Mouse (Mus musculus) forebrain, embryonic 10.5 days (tissue): Measurements from ENCODE around the gene Btf3. TPM values are rescaled to one million over a fixed set of nuclear protein-coding genes. Genes with fewer than 3 reads are reported as not detected.

Experiments
- DNase-seq: peaks from one replicate; pipeline ENCODE4 v3.0.0-alpha.2; 2017; ENCODE audit warnings: low spot score; ENCODE audit errors: extremely low spot score
- H3K27ac ChIP-seq: fragments of 300-500 bp; sonication (generic); 2 replicates; pipeline ENCODE4 v1.5.1; 2016; ENCODE audit warnings: mild to moderate bottlenecking
- H3K27me3 ChIP-seq: fragments of 300-500 bp; sonication (generic); 2 replicates; pipeline ENCODE4 v1.6.1; 2016; ENCODE audit warnings: mild to moderate bottlenecking; ENCODE audit not compliant: poor library complexity, severe bottlenecking
- H3K36me3 ChIP-seq: fragments of 300-500 bp; sonication (generic); replicated peaks from 2 replicates; pipeline ENCODE4 v1.6.1; 2016; ENCODE audit warnings: mild to moderate bottlenecking, moderate library complexity
- H3K4me1 ChIP-seq: fragments of 300-500 bp; sonication (generic); 2 replicates; pipeline ENCODE4 v1.6.1; 2016
- H3K4me3 ChIP-seq: fragments of 300-500 bp; sonication (generic); 2 replicates; pipeline ENCODE4 v1.5.1; 2016; ENCODE audit warnings: mild to moderate bottlenecking, moderate library complexity
- H3K9me3 ChIP-seq: fragments of 300-500 bp; sonication (generic); 2 replicates; pipeline ENCODE4 v1.6.1; 2016; ENCODE audit warnings: mild to moderate bottlenecking, moderate library complexity
- WGBS: fragments of 180-500 bp; shearing (Covaris S2); methylation state at CpG from one replicate; pipeline ENCODE4 v1.1.7; 2016; 5-methylcytosine and 5-hydroxymethylcytosine counted together
- polyA plus RNA-seq: library from polyadenylated mRNA; unstranded; fragments of >200 nt; fragmentation: Nextera tagmentation; extraction: Ambion mirVana; gene quantifications from 2 replicates; pipeline ENCODE4 v1.2.1, GENCODE M21; 2016

Btf3 gene
- polyA plus RNA-seq, 1 experiment from 2014 or later: 756 TPM

- H3K4me1 ChIP-seq: peaks cover 59% of the 10 kb centered on the region
- no peaks in the 10 kb centered on the region for H3K9me3 ChIP-seq
- DNase-seq: peak; percentile 61
- H3K27ac ChIP-seq: peak overlapping the region; percentile 90
- under 1% methylated on average over 80 of the region's 81 CpGs for WGBS
- peak overlapping the region; percentile 65 for H3K4me3 ChIP-seq
- no peaks in the 10 kb centered on the region for H3K36me3 ChIP-seq
- H3K27me3 ChIP-seq: peaks cover 100% of the 10 kb centered on the region
Observed at GRCm38 (mm10) chr13:98355559-98356111, 38.8 kb upstream of the Btf3 start.

DNA sequence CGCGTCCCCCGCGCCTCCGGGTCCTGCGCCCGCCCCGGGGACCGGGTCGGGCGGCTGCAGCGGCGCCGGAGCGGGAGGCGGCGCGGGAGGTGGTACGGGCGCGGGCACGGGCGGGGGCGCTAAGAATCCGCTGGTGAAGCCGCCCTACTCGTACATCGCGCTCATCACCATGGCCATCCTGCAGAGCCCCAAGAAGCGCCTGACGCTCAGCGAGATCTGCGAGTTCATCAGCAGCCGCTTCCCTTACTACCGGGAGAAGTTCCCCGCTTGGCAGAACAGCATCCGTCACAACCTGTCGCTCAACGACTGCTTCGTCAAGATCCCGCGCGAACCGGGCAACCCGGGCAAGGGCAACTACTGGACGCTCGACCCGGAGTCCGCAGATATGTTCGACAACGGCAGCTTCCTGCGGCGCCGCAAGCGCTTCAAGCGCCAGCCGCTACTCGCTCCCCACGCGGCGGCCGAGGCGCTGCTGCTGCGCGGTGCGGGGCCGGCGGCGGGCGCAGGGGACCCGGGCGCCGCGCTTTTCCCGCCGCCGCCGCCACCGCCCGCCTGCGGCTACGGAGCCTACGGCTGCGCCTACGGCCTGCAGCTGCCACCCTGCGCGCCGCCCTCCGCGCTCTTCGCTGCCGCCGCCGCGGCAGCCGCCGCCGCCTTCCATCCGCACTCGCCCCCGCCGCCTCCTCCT lies 38.2 kb upstream of the Btf3 start:
- Histone ChIP-seq H3K27me3 (peaks cover 100% of the 10 kb centered on the region), H3K36me3 (no peaks in the 10 kb centered on the region), H3K9me3 (no peaks in the 10 kb centered on the region), H3K4me3 (peak overlapping the region; percentile 65), H3K4me1 (peaks cover 54% of the 10 kb centered on the region), H3K27ac (peak overlapping the region; percentile 90)
- DNase-seq: peak; percentile 67
- 2% methylated on average over 102 of the region's 102 CpGs for WGBS

DNA sequence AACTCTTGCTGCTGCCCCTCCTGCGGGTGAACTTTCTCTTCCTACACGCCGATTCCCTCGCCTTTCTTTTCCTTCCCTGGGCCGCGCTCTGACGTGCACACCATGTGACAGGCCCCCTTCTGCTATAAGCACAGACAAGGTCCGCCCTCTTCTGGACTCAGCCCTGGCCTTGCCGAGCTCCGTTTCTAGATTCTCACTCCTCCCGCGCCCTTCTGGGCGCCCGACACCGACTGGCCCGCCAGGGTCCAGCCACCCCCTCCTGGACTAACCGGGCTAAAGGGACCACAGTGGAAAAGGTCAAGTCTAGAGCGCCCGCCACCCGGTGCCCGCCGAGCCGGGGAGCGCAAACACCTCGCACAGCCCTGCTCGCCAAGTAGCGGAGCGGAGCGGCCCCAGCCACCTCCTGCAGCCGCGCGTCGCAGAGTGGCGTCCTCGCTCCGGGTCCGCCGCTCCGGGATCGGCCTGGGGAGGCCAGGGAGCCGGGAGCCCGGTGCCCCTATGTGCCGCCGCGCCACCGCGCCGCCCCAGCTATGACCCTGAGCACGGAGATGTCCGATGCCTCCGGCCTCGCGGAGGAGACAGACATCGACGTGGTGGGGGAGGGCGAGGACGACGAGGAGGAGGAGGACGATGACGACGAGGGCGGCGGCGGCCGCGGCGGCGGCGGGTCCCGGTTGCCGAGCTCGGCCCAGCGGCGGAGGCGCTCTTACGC lies 37.4 kb upstream of the Btf3 start, which contains the start of gene Foxd1:
TSS of gene Foxd1 (plus strand) at position 153 of the 712 bp plus-strand sequence.
- H3K36me3 ChIP-seq: no peaks in the 10 kb centered on the region
- DNase-seq: peak; percentile 86
- peaks cover 47% of the 10 kb centered on the region for H3K4me1 ChIP-seq
- peaks cover 100% of the 10 kb centered on the region for H3K27me3 ChIP-seq
- under 1% methylated on average over 76 of the region's 76 CpGs for WGBS
- H3K4me3 ChIP-seq: peak within 1 kb of the TSS; percentile 65
- no peaks in the 10 kb centered on the region for H3K9me3 ChIP-seq
- H3K27ac ChIP-seq: peak within 1 kb of the TSS; percentile 90

- under 1% methylated on average over 13 of the region's 13 CpGs for WGBS
Observed at GRCm38 (mm10) chr13:98353709-98354089, 36.9 kb upstream of the Btf3 start.

DNA sequence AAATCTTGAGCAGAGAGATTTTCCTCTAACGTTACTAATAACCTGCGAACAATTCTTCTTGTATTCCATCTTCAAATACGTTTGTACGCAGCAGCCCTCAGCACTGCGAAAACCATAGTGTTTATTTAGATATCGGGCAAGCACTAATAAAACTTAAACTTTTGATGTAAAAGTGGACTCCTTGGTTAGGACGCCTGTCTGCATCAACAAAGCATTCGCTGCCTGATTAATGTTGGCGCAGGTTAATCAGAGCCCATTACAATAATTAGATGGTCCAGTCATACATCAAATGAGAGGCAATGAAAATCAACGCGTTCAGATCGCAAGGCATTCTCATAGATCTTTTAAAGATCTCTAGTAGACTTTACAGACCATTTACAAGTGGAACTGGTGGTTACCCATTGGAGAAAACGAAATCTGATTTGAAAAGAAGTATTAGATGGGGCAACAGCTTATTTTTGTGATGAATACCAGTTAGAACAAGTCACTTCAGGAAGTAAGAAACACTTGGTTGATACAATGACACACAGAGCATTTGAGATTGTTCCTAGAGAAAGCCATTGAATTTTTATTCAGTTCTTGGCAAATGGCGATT lies 35.7 kb upstream of the Btf3 start:
- no peak overlapping the region for H3K27ac ChIP-seq
- H3K36me3 ChIP-seq: no peaks in the 10 kb centered on the region
- H3K4me3 ChIP-seq: no peak overlapping the region
- DNase-seq: no peak
- no peaks in the 10 kb centered on the region for H3K9me3 ChIP-seq
- 9% methylated on average over 14 of the region's 14 CpGs for WGBS
- peaks cover 99% of the 10 kb centered on the region for H3K27me3 ChIP-seq
- H3K4me1 ChIP-seq: peaks cover 35% of the 10 kb centered on the region

More at GRCm38 (mm10) chr13:98353709-98354089, 36.9 kb upstream of the Btf3 start:
- DNase-seq: no peak
- Histone ChIP-seq H3K4me1 (peaks cover 41% of the 10 kb centered on the region), H3K36me3 (no peaks in the 10 kb centered on the region), H3K27me3 (peaks cover 100% of the 10 kb centered on the region), H3K4me3 (peak overlapping the region; percentile 65), H3K27ac (peak overlapping the region; percentile 90), H3K9me3 (no peaks in the 10 kb centered on the region)

- no peaks in the 10 kb centered on the region for H3K9me3 ChIP-seq
- no peaks in the 10 kb centered on the region for H3K36me3 ChIP-seq
- WGBS: 3% methylated on average over 8 of the region's 8 CpGs
- peaks cover 35% of the 10 kb centered on the region for H3K4me1 ChIP-seq
- DNase-seq: peak; percentile 61
- peaks cover 96% of the 10 kb centered on the region for H3K27me3 ChIP-seq
- H3K4me3 ChIP-seq: no peak overlapping the region
- no peak overlapping the region for H3K27ac ChIP-seq
Observed at GRCm38 (mm10) chr13:98351527-98351926, 34.7 kb upstream of the Btf3 start.

DNA sequence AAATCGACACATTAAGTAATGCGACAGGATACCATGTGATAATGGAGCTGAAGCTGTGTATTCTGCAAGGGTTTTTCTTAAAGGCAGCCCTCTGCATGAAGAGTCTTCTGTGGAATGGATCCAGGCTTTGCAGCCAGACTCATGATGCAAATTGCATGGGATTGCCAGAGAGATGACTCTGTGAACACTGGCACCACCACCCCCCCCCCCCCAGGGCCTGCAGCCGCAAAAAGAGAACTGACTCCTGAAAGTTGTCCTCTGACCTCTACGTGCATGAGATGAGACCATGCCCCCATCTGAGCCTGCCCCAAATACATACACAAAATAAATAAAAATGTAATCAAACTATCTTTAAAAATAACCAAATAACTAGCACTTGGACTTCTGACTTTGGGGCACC lies 32.7 kb upstream of the Btf3 start:
- Histone ChIP-seq H3K27me3 (peaks cover 89% of the 10 kb centered on the region), H3K36me3 (no peaks in the 10 kb centered on the region)

GRCm38 (mm10) chr13:98340506-98340905 lies 23.7 kb upstream of the Btf3 start:
- no peak overlapping the region for H3K27ac ChIP-seq
- peaks cover 12% of the 10 kb centered on the region; the same call in 1 of the 2 replicates for H3K27me3 ChIP-seq
- H3K9me3 ChIP-seq: no peaks in the 10 kb centered on the region
- no peaks in the 10 kb centered on the region for H3K4me1 ChIP-seq
- no peak overlapping the region for H3K4me3 ChIP-seq
- no peaks in the 10 kb centered on the region for H3K36me3 ChIP-seq
- DNase-seq: no peak
- 75% methylated on average over 5 of the region's 5 CpGs for WGBS

More for the DNA sequence above, 32.7 kb upstream of the Btf3 start:
- peaks cover 19% of the 10 kb centered on the region for H3K4me1 ChIP-seq
- H3K27ac ChIP-seq: no peak overlapping the region
- no peak overlapping the region for H3K4me3 ChIP-seq
- no peak for DNase-seq
- no peaks in the 10 kb centered on the region for H3K9me3 ChIP-seq
- WGBS: 73% methylated on average over 4 of the region's 4 CpGs

DNA sequence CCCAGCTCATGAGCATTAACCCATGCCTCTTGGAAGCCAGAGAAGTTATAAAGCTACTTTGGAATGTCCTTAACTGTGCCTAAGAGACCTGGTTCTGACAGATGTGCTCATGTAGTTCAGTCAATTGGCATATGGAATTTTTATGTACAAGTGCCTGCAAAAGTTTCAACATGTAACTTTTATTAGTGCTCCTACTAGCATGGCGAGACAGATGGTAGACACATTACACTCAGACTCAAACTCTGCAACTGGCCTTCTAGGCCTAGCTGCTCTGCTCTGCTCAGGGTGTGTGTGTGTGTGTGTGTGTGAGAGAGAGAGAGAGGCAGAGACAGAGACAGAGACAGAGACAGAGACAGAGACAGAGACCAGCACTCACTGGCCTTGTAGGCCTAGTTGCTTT lies 19.4 kb upstream of the Btf3 start:
- Histone ChIP-seq H3K27me3 (peaks cover 6% of the 10 kb centered on the region; the same call in 1 of the 2 replicates), H3K4me3 (no peak overlapping the region), H3K27ac (no peak overlapping the region), H3K4me1 (no peaks in the 10 kb centered on the region), H3K36me3 (no peaks in the 10 kb centered on the region), H3K9me3 (no peaks in the 10 kb centered on the region)
- WGBS: 90% methylated on average over 1 of the region's 1 CpGs
- DNase-seq: no peak

GRCm38 (mm10) chr13:98332106-98332505 lies 15.3 kb upstream of the Btf3 start:
- DNase-seq: no peak

DNA sequence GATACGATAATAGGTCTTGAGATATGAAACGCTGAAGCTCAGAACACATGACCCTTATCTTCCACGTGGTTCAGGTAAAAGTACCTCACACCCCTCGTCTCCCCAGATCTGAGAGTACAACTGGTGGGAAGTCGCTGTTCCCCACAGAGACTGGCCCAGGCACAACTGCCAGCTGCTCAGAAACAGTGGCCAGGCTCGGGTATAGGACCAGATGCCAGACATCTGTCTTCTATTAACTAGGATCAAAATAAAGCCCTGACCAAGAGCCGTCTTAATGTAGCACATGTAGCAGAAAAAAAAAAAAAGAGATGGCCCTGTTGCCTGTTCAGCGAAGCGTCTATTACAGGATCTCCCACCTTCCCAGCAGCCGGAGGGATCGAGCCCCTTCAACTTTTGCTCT lies 8.2 kb upstream of the Btf3 start:
- Histone ChIP-seq H3K4me3 (no peak overlapping the region), H3K27ac (no peak overlapping the region), H3K9me3 (no peaks in the 10 kb centered on the region), H3K36me3 (no peaks in the 10 kb centered on the region), H3K4me1 (no peaks in the 10 kb centered on the region), H3K27me3 (no peaks in the 10 kb centered on the region)
- no peak for DNase-seq
- 85% methylated on average over 11 of the region's 11 CpGs for WGBS

More at GRCm38 (mm10) chr13:98332106-98332505, 15.3 kb upstream of the Btf3 start:
- Histone ChIP-seq H3K4me1 (no peaks in the 10 kb centered on the region), H3K27me3 (peaks cover 6% of the 10 kb centered on the region; the same call in 1 of the 2 replicates), H3K4me3 (no peak overlapping the region), H3K27ac (no peak overlapping the region), H3K9me3 (no peaks in the 10 kb centered on the region), H3K36me3 (no peaks in the 10 kb centered on the region)
- 47% methylated on average over 2 of the region's 2 CpGs for WGBS

DNA sequence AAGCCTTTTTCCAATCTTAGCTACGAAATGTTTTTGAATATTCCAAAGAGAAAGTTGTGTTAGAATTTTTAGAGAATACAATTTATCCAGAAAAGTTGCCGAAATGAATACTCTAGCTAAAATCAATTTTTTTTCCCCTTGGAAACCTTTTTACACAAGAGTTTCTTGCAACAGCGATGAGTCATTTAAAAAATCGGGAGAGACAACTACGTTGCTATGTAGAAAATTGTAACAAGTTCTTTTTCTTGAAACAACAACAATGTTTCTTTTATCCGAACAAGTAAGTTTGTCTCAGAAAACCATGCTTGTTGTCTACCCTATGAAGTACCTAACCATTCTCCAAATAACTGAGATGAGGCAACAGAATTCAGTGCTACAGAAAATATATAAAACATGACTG lies 1.1 kb upstream of the Btf3 start:
- Histone ChIP-seq H3K36me3 (peaks cover 23% of the 10 kb centered on the region), H3K27ac (no peak overlapping the region), H3K9me3 (no peaks in the 10 kb centered on the region), H3K27me3 (no peaks in the 10 kb centered on the region), H3K4me1 (peaks cover 21% of the 10 kb centered on the region), H3K4me3 (peak overlapping the region; percentile 100)
- no peak for DNase-seq
- WGBS: 91% methylated on average over 6 of the region's 6 CpGs
